Mouse (Mus musculus) frontal cortex, postnatal 14 days (tissue): ENCODE results near the gene Eif4e.

Experiments used
- DNase-seq, 2 experiments: peaks; one replicate each; pipeline ENCODE4 v3.0.0; 2022; ENCODE audit warnings: low spot score in 2 of 2

Eif4e gene

DNA sequence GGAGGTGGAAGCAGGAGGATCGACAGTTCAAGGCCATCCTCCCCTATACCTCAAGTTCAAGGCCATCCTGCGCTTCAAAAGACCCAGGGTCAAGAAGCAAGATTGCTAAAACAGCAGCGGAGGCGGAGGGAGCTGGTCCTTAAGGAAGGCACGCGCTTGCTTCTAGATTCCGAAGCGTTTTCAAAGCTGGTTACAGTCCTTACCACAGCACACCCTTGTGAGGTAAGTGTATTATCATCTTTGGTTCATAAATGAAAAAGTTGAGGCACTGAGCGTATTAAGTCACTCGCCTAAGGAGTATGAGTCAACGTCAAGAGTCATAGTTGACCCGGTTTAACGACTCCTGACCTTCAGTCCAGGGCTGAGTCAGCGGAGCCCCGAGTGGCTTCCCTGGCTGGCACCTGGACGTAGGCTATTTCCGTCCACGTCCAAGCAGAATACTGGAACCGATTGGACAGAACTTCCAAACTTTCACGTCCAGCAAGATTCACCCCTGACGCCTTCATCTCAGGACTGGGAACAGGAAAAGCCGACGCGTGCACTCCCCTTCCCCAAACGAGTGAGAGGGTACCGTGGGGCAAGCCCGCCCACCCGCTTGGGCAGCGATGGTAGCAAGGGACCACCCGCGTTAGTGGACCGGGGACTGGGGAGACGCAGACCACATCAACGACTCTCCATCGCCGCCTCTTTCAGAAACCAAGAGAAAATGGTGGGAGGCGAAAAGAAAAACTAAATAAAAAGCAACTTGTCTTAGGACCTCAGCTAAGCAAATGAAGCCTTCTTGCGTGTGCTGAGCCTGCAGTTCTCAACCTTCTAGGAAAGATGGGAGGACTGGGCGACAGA, at the start of gene Eif4e:
Gene Eif4e, plus strand, starts transcription at position 107 of the 843 bp plus-strand sequence.
- peak; percentile 18 to 45 for DNase-seq

GRCm38 (mm10) chr3:138479489-138479888, 46.5 kb upstream of the Eif4e start:
- DNase-seq: no peak

DNA sequence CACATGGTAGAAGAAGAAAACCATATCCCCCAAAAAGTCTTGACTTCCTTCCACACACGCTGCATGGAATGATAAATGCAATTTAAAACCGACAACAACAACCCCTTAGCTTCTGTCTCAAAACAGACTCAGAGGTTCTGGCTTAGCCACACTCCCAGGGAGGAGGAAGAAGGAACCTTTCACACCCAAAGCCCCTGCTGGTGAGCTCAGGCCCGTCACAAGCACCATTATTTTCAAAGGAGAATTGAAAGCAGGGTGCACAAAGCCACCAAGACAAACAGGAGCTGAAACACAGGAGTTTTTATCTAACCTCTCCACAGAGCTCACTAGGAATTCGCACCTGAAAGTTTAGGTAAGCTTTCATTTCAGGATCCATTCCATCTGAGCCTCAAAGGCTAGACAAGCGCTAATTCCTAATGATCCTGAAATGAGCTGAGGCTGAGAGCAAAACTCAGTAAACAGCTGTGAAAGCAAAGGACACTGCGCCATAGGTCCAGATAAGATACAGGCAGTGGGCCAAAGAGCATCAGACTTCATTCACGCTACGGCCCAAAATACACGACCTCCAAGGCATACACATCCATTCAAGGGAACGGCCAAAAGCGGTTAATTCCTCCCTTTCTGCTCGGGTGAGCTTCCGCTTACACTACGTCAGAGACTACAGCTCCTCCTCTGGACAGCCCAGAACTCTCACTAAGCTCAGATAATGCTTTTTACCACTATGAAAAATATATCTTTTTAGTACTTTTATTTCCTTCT, 44.3 kb upstream of the Eif4e start:
- DNase-seq: no peak

DNA sequence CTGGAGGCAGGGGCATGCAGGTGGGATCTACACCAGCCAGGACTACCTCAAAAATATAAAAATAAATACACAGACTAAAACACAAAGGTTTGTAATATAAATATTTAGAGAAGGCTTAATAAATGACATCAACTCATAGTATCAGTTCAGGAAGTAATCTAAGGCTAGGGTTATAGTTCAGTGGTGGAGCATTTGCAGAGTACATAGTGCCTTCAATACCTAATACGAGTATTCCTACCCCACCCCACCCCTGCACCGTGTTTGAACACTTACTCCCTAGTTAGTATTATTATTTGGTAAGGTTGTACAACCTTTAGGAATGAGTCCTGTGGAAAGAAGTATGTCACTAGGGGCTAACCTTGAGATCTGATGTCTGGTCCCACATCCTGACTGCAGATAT, 42.7 kb upstream of the Eif4e start:
- DNase-seq: no peak

- DNase-seq: peak in 1 of 2 experiments; percentile 10
These were observed 37.2 kb upstream of the Eif4e start for GRCm38 (mm10) chr3:138488584-138489326.

- peak; percentile 86 to 89 for DNase-seq
These were observed 36.5 kb upstream of the Eif4e start, which contains the start of gene Metap1 for GRCm38 (mm10) chr3:138489327-138490033. Metap1 (minus strand) TSS chr3:138489515.

GRCm38 (mm10) chr3:138490034-138490337, 36.0 kb upstream of the Eif4e start:
- no peak for DNase-seq

DNA sequence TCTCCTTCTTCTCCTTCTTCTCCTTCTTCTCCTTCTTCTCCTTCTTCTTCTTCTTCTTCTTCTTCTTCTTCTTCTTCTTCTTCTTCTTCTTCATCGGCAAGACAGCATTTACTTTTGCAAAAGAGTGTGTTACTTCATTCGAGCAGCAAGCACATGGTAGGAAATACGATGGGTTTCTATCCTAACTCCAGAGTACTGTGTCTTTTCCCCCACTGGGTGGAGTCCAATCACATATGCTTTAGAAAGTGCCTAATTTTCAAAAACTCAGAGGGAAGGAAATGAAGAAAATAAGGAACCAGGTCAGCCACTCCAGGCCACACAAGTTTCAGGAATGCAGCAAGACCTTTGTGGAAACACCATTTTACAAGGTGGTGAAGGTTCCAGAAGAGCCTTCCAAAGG, 32.3 kb upstream of the Eif4e start:
- no peak for DNase-seq

GRCm38 (mm10) chr3:138494565-138494964, 31.4 kb upstream of the Eif4e start:
- DNase-seq: no peak

GRCm38 (mm10) chr3:138495166-138496145, 30.5 kb upstream of the Eif4e start:
- no peak for DNase-seq

DNA sequence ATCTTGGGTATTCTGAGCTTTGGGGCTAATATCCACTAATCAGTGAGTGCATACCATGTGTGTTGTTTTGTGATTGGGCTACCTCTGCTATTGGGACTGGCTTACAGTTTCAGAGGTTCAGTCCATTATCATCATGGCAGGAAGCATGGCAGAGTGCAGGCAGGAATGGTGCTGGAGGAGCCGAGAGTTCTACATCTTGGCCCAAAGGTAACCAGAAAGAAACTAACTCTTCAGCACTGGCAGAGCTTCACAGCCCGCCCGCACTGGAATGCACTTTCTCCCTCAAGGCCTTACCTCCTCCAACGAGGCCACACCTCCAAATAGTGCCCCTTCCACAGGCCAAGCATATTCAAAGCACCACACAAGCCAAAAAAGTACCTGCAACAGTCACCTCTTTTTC, 27.2 kb upstream of the Eif4e start:
- no peak for DNase-seq

DNA sequence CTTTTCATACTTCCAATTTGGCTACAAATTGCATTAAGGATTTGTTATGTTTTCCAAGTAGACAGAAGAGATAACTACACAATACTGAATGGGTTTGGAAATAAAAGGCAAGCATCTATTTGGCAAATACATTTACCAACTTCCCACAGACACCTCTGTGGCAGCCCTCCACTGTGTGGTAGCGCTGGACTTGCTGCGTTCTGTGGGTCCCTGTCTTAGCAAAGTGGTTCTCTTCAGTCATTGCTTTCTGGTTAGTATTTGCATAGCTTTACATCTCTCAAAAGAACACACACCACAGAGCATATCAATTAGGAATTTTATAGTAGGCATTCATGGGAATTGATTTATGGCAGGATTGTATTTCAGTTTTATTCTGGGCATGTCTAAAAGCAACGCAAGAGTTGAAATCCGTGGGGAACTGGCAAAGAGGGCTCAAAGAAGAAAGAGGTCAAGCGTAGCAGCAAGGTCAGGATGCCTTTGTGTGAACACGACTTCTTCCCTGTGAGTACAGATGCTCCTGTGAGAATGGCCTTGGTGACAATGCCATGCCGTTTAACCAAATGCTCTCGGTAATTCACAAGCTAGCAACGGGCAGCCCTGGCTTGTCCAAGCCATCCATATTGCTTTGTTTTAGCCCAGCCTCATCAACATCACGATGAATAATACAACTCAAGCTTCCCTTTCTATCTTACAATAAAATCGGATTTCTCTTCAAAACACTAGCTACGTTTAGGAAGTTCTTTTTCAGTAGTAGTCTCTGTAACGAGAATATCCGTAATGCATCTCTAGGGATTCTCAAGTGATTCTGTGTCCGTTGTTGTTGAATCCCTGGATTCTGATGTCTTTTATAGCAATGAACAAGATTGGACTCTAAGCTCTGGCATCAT, 25.9 kb upstream of the Eif4e start:
- no peak for DNase-seq

DNA sequence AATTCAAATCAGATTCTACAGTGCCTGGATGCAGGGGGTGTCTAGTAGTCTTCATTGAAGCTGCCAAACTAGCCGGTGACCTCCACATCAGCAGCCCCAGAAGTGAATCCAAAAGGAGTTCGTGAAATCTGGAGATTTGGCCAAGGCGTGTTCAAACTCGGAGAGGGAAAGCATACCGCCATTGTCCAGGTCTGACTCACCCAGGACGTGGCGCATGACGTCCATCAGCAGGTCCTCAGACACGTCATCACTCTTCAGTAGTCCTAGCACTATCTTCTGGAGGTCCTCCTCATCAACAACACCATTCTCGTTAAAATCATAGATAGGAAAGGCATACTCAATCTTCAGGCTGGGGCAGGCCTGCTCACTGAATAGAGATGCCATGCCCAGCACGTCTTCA, 22.2 kb upstream of the Eif4e start:
- no peak for DNase-seq

DNA sequence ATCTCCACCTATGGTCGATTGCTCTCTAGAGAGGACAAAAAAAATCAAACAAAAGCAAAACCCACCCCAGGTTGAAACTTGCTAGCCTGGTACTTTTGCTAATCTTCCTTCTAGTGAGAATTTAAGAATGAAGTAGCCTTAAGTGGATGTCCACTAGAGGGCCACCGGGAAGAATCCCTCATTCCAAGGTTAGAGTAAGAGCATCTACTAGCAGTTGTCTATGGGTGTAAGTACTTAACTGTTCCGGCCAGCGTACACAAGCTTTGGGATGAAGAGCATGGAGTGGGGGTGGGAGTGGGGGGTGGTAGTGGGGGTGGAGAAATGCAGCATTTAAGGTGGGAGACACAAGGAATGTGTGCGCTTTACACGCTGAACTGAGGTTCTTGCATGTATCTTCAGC, 19.2 kb upstream of the Eif4e start:
- DNase-seq: peak in 1 of 2 experiments; percentile 22

DNA sequence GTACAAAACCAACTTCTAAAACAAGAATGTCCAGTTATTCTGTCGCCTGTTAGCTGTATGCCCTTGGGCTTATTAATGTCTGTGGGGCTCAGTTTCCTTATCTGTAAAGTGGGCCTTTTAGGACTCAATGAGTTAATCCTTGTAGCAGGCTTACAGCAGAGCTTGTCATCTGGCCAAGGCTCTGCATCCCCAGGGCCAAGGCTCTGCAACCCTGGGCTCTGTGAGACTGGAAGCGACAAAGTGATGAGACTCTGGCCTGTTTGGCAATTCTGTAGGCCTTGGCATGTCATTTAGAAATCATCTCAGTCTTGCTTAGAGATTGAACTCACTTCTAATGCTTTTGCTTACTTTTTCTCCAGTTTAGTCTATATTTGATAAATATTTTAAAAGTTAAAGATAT, 16.4 kb upstream of the Eif4e start:
- DNase-seq: no peak

GRCm38 (mm10) chr3:138510471-138510870, 15.5 kb upstream of the Eif4e start:
- DNase-seq: no peak

DNA sequence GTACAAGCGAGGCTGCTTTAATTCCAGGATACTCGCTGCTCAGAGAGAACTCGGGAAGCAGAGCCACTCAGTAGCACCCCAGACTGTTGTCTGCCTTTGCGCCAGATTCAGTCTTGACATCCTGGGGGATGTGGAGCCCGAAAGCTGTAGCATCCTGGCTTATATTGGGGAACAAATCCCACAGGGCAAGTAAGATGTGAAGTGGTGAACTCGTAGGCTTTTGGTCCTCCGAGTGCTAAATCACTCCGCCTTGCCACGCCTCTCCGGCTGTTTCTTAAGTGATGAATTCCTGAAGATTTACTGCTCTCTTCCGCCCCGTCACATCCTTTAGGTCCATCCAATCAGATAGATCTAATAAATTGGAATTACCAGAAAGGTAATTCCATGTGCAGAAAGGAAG, 12.7 kb upstream of the Eif4e start:
- DNase-seq: no peak

DNA sequence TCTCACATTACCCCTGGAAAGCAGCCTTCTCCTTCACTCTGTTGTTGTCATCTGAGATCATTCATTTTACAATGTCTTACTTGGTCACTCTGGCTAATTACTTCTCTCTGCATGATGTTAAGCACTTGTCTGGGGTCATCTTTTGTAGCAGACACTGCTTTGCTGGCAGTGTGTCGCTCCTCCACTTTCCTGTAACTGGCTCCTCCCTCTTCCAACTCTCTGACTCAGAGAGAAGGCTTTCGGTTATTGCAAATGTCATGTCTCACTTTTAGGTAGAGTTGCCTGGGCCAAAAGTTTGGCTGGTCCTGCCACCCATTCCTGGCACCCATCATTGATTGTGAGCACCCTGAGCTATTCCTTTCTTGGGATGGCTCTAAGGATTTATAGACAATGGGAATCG, 11.2 kb upstream of the Eif4e start:
- DNase-seq: no peak

GRCm38 (mm10) chr3:138515656-138516370, 10.2 kb upstream of the Eif4e start:
- DNase-seq: no peak
